Mouse (Mus musculus): ENCODE data around the gene Ugt1a10. TPM values are rescaled to one million over a fixed set of nuclear protein-coding genes. Genes with fewer than 3 reads are reported as not detected.
A peak's percentile ranks its signal among the peaks of the same experiment; 100 is the strongest.
"Not testable (repeated sequence)": the region's sequence is repeated elsewhere in the genome, so short reads cannot be mapped to it uniquely, and the experiment has no call there.

Ugt1a10 gene
- polyA plus RNA-seq, 1 experiment from 2014 or later = not detected

DNA sequence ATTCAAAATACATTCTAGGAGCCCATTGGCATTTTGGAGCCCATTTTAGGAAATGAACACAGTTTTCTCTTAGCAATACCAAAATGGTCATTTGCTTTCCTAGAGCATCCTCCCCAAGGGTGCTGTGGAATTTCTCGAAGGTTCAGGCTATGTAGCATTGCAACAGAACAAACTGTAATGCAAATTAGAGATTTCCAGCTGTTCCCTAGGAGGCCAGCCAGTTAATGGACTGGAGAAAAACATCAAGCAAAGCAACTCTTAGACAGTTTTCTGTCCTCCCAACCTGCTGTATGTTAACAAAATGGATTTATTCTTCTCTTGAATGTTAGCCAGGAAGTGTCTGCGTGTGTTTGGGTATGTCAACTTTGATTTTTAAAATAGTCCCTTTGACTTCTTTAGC is 81.5 kb downstream of the Ugt1a10 start:
- Histone ChIP-seq H3K4me3 (ENCODE audit: low read depth, low read length) (no peak overlapping the region), H3K27ac (replicated peaks; ENCODE audit: low read depth, low read length) (no peak overlapping the region), H3K4me2 (ENCODE audit: low read depth, severe bottlenecking) (no peak overlapping the region), H3K27me3 (ENCODE audit: control insufficient read depth, insufficient read depth, low read length) (no peaks in the 10 kb centered on the region), H3K36me3 (ENCODE audit: control insufficient read depth, insufficient read depth, low read length) (no peaks in the 10 kb centered on the region), H3K9me3 (ENCODE audit: control insufficient read depth, low read length) (no peaks in the 10 kb centered on the region), H3K9ac (ENCODE audit: low read length) (no peak overlapping the region), H3K4me1 (ENCODE audit: control insufficient read depth, insufficient read depth, low read length) (no peaks in the 10 kb centered on the region)
- DNase-seq (ENCODE audit: low spot score) (no peak), ATAC-seq (ENCODE audit: insufficient number of reproducible peaks, low FRiP score, low TSS enrichment, low read depth) (no peak)
- WGBS = 78% methylated on average over 2 of the region's 2 CpGs

DNA sequence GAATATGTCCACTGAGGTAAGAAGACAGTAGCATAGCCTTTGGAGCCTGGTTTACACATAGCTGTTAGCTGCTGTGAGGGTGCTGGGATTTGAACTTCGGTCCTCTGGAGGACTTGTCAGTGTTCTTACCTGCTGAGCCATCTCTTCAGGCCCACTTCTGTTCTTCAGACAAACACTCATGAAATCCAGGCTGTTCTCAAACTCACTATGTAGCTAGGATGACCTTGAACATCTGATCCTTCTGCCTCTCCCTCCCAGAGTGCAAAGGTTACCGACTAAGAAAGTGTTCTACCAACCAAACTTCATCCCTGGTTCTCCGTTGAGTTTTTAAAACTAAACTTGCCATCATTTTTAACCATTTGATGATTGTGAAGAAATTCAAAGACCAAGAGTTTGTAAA is 82.1 kb downstream of the Ugt1a10 start:
- DNase-seq (ENCODE audit: low spot score) (no peak), ATAC-seq (ENCODE audit: insufficient number of reproducible peaks, low FRiP score, low TSS enrichment, low read depth) (no peak)
- Histone ChIP-seq H3K4me3 (ENCODE audit: low read depth, low read length) (no peak overlapping the region), H3K9ac (ENCODE audit: low read length) (no peak overlapping the region), H3K27me3 (ENCODE audit: control insufficient read depth, insufficient read depth, low read length) (no peaks in the 10 kb centered on the region), H3K4me1 (ENCODE audit: control insufficient read depth, insufficient read depth, low read length) (no peaks in the 10 kb centered on the region), H3K27ac (replicated peaks; ENCODE audit: low read depth, low read length) (no peak overlapping the region), H3K4me2 (ENCODE audit: low read depth, severe bottlenecking) (no peak overlapping the region), H3K9me3 (ENCODE audit: control insufficient read depth, low read length) (no peaks in the 10 kb centered on the region), H3K36me3 (ENCODE audit: control insufficient read depth, insufficient read depth, low read length) (no peaks in the 10 kb centered on the region)
- WGBS = 87% methylated on average over 3 of the region's 3 CpGs

DNA sequence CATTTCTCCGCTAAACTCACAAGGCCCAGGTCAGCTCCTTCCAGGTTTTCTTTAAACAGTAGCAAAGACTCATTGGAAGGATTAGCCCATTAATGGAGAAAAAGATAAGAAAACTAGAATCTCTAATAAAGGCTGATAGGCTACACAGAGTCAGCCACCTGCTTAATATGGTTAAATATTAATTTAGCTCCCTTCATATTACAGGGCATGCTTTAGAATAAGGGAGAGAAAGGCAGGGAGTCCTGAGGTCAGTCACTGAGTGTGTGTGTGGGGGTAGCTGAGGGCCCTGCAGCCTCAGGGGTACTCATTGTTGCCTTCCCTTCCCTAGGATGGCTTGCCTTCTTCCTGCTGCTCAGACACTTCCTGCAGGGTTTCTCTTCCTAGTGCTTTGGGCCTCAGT is 83.0 kb downstream of the Ugt1a10 start:
- Histone ChIP-seq H3K9me3 (ENCODE audit: control insufficient read depth, low read length) (no peaks in the 10 kb centered on the region), H3K27ac (replicated peaks; ENCODE audit: low read depth, low read length) (no peak overlapping the region), H3K36me3 (ENCODE audit: control insufficient read depth, insufficient read depth, low read length) (no peaks in the 10 kb centered on the region), H3K27me3 (ENCODE audit: control insufficient read depth, insufficient read depth, low read length) (no peaks in the 10 kb centered on the region), H3K9ac (ENCODE audit: low read length) (no peak overlapping the region), H3K4me1 (ENCODE audit: control insufficient read depth, insufficient read depth, low read length) (no peaks in the 10 kb centered on the region), H3K4me3 (ENCODE audit: low read depth, low read length) (no peak overlapping the region), H3K4me2 (ENCODE audit: low read depth, severe bottlenecking) (no peak overlapping the region)
- no peak for DNase-seq (ENCODE audit: low spot score)
- no peak for ATAC-seq (ENCODE audit: insufficient number of reproducible peaks, low FRiP score, low TSS enrichment, low read depth)
- WGBS = 88% methylated on average over 1 of the region's 1 CpGs

DNA sequence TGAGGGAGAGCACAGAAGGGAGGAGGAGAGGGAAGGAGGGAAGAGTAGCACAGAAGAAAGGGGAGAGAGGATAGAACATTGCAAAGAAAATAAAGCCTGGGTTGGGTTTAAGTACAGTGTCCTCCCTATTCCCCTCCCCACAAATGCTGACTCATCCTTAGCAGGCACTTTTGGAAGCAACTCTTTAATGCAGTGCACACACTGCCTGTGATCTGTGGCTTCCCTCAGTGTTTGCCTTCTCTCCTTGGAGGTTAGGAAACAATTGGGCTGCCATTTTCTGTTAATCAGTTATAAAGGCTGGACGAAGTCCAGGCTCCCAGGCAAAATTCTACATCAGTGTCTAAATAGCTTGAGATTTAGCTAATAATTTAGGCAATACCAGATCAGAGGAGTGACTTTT is 85.3 kb downstream of the Ugt1a10 start:
- not testable (repeated sequence) for ATAC-seq (ENCODE audit: insufficient number of reproducible peaks, low FRiP score, low TSS enrichment, low read depth); H3K27ac ChIP-seq (replicated peaks; ENCODE audit: low read depth, low read length); H3K36me3 ChIP-seq (ENCODE audit: control insufficient read depth, insufficient read depth, low read length); H3K4me2 ChIP-seq (ENCODE audit: low read depth, severe bottlenecking); H3K9me3 ChIP-seq (ENCODE audit: control insufficient read depth, low read length); H3K4me3 ChIP-seq (ENCODE audit: low read depth, low read length); H3K4me1 ChIP-seq (ENCODE audit: control insufficient read depth, insufficient read depth, low read length); H3K27me3 ChIP-seq (ENCODE audit: control insufficient read depth, insufficient read depth, low read length); H3K9ac ChIP-seq (ENCODE audit: low read length); DNase-seq (ENCODE audit: low spot score)
- WGBS = 76% methylated on average over 1 of the region's 1 CpGs

GRCm38 (mm10) chr1:88143966-88144675 is 88.9 kb downstream of the Ugt1a10 start:
- H3K27me3 ChIP-seq (ENCODE audit: control insufficient read depth, insufficient read depth, low read length); ATAC-seq (ENCODE audit: insufficient number of reproducible peaks, low FRiP score, low TSS enrichment, low read depth); H3K4me3 ChIP-seq (ENCODE audit: low read depth, low read length); H3K27ac ChIP-seq (replicated peaks; ENCODE audit: low read depth, low read length); H3K9me3 ChIP-seq (ENCODE audit: control insufficient read depth, low read length); H3K4me1 ChIP-seq (ENCODE audit: control insufficient read depth, insufficient read depth, low read length); H3K36me3 ChIP-seq (ENCODE audit: control insufficient read depth, insufficient read depth, low read length); H3K4me2 ChIP-seq (ENCODE audit: low read depth, severe bottlenecking); H3K9ac ChIP-seq (ENCODE audit: low read length): not testable (repeated sequence)
- 1% methylated on average over 5 of the region's 5 CpGs for WGBS
- peak; percentile 50 for DNase-seq (ENCODE audit: low spot score)

DNA sequence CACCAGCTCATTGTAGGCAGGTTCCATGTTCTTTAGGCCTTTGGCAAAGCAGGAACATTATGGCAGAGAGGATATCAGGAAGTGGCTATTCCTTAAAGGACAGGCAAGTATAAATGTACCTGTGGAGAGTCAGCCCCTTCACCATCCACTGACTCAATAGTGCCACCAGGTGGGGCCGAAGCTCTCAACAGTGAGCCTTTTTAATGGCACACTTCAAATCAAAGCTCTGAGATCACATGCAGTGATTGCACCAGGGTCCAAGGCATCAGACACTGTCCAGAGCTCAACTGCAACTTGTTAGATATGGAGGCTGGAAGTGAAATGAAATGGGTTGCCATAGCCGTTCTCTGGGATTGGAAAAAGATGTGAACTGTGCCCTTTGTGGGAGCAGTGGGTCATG is 90.1 kb downstream of the Ugt1a10 start:
- not testable (repeated sequence) for H3K4me1 ChIP-seq (ENCODE audit: control insufficient read depth, insufficient read depth, low read length); H3K36me3 ChIP-seq (ENCODE audit: control insufficient read depth, insufficient read depth, low read length); H3K4me2 ChIP-seq (ENCODE audit: low read depth, severe bottlenecking); ATAC-seq (ENCODE audit: insufficient number of reproducible peaks, low FRiP score, low TSS enrichment, low read depth); H3K9ac ChIP-seq (ENCODE audit: low read length); H3K27me3 ChIP-seq (ENCODE audit: control insufficient read depth, insufficient read depth, low read length); H3K9me3 ChIP-seq (ENCODE audit: control insufficient read depth, low read length); H3K27ac ChIP-seq (replicated peaks; ENCODE audit: low read depth, low read length); H3K4me3 ChIP-seq (ENCODE audit: low read depth, low read length)
- WGBS = 56% methylated on average over 2 of the region's 2 CpGs
- DNase-seq (ENCODE audit: low spot score) = peak; percentile 27

GRCm38 (mm10) chr1:88150133-88150532 is 94.9 kb downstream of the Ugt1a10 start:
- H3K27me3 ChIP-seq (ENCODE audit: control insufficient read depth, insufficient read depth, low read length); H3K9ac ChIP-seq (ENCODE audit: low read length); H3K4me2 ChIP-seq (ENCODE audit: low read depth, severe bottlenecking); H3K4me3 ChIP-seq (ENCODE audit: low read depth, low read length); H3K4me1 ChIP-seq (ENCODE audit: control insufficient read depth, insufficient read depth, low read length); ATAC-seq (ENCODE audit: insufficient number of reproducible peaks, low FRiP score, low TSS enrichment, low read depth); DNase-seq (ENCODE audit: low spot score); H3K9me3 ChIP-seq (ENCODE audit: control insufficient read depth, low read length); H3K27ac ChIP-seq (replicated peaks; ENCODE audit: low read depth, low read length); H3K36me3 ChIP-seq (ENCODE audit: control insufficient read depth, insufficient read depth, low read length): not testable (repeated sequence)
- 82% methylated on average over 2 of the region's 2 CpGs for WGBS

DNA sequence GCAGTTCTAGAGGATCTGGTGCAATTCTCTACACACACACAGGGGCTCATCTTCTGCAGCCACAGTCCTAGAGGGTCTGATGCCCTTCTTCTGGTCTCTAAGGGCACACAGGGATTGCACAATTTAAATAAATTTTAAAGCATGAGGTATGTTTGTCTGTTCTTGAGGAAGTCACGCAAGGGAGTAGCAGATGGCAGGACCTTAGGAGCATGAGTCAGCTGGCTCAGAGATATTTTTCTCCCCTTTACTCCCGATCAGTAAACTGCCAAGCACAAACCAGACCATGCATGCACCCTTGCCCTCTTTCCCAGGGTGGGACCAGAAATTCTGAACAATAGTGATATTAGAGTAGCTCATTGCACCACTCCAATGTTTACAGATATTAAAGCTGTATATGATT is 103.2 kb downstream of the Ugt1a10 start:
- DNase-seq (ENCODE audit: low spot score) (no peak), ATAC-seq (ENCODE audit: insufficient number of reproducible peaks, low FRiP score, low TSS enrichment, low read depth) (no peak)
- Histone ChIP-seq H3K9me3 (ENCODE audit: control insufficient read depth, low read length) (no peaks in the 10 kb centered on the region), H3K4me2 (ENCODE audit: low read depth, severe bottlenecking) (no peak overlapping the region), H3K27me3 (ENCODE audit: control insufficient read depth, insufficient read depth, low read length) (no peaks in the 10 kb centered on the region), H3K4me1 (ENCODE audit: control insufficient read depth, insufficient read depth, low read length) (no peaks in the 10 kb centered on the region), H3K9ac (ENCODE audit: low read length) (no peak overlapping the region), H3K27ac (replicated peaks; ENCODE audit: low read depth, low read length) (no peak overlapping the region), H3K36me3 (ENCODE audit: control insufficient read depth, insufficient read depth, low read length) (no peaks in the 10 kb centered on the region), H3K4me3 (ENCODE audit: low read depth, low read length) (no peak overlapping the region)
- WGBS = 77% methylated on average over 2 of the region's 2 CpGs

DNA sequence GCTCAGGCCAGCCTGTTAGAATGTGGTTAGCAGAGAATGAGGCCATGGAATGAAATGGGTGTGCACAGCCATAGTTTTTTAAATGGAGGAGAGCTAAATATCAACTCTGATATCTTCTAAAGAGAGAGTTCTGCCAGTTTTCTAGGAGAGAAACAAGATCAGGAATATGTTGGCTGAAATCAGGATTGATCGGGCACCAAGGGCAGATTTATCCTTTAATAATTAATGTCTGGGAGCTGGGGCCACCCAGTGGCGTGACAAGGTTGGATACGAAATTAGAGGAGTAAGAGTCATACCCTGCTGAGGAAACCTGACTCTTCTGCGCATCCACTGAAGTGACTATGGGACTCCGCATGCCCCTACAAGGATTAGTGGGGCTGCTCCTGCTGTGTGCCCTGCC is 110.5 kb downstream of the Ugt1a10 start, which contains the start of gene Ugt1a5:
TSS of gene Ugt1a5 (plus strand) at position 302 of the 400 bp plus-strand sequence.
- H3K4me1 ChIP-seq (ENCODE audit: control insufficient read depth, insufficient read depth, low read length) = no peaks in the 10 kb centered on the region
- H3K4me3 ChIP-seq (ENCODE audit: low read depth, low read length) = no peak within 1 kb of the TSS
- ATAC-seq (ENCODE audit: insufficient number of reproducible peaks, low FRiP score, low TSS enrichment, low read depth) (no peak), DNase-seq (ENCODE audit: low spot score) (no peak)
- H3K4me2 ChIP-seq (ENCODE audit: low read depth, severe bottlenecking) = no peak within 1 kb of the TSS
- no peak within 1 kb of the TSS for H3K9ac ChIP-seq (ENCODE audit: low read length)
- no peaks in the 10 kb centered on the region for H3K9me3 ChIP-seq (ENCODE audit: control insufficient read depth, low read length)
- no peaks in the 10 kb centered on the region for H3K27me3 ChIP-seq (ENCODE audit: control insufficient read depth, insufficient read depth, low read length)
- no peaks in the 10 kb centered on the region for H3K36me3 ChIP-seq (ENCODE audit: control insufficient read depth, insufficient read depth, low read length)
- no peak within 1 kb of the TSS for H3K27ac ChIP-seq (replicated peaks; ENCODE audit: low read depth, low read length)
- 77% methylated on average over 5 of the region's 5 CpGs for WGBS
